Mouse (Mus musculus) embryonic fibroblast, embryonic 13.5 days (primary cell): ENCODE results near the gene Dhodh.
A peak's percentile ranks its signal among the peaks of the same experiment; 100 is the strongest.

Experiments
- CTCF ChIP-seq: IDR thresholded peaks from 2 replicates; pipeline ENCODE4 v1.5.1; 2011; ENCODE audit warnings: mild to moderate bottlenecking, control low read depth, low read length, moderate library complexity, borderline replicate concordance; ENCODE audit not compliant: insufficient read depth
- POLR2A ChIP-seq: IDR thresholded peaks from 2 replicates; pipeline ENCODE4 v1.6.1; 2011; ENCODE audit warnings: low read depth, mild to moderate bottlenecking, control low read depth, low read length, moderate library complexity

- TF ChIP-seq POLR2A (peak; percentile 93), CTCF (no peak)
Observed at GRCm38 (mm10) chr8:109608271-109609152, at the start of gene Dhodh.
